Mouse (Mus musculus): ENCODE measurements around the gene Ankfy1. TPM values are rescaled to one million over a fixed set of nuclear protein-coding genes. Genes with fewer than 3 reads are reported as not detected.

The Ankfy1 gene
- polyA plus RNA-seq, 1 experiment from 2014 or later = 12.5 TPM

DNA sequence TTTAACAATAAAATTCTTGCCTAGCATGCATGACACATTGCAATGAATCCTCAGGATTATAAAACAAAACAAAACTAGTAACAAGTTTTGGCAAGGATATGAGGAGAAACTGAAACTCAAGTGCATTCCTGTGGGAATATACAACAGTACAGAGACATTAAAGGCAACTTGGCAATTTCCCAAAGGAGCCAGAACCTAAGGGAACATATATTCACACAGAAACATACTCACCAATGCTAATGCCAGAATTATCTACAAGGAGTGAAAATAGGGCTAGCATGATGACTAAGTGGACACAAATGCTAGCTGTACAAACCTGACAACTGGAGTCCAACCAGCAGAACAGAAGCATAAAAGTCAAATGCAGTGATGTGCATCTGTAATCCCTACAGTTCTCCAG is 102.2 kb downstream of the Ankfy1 start:
- no peak for DNase-seq (ENCODE audit: low spot score)

DNA sequence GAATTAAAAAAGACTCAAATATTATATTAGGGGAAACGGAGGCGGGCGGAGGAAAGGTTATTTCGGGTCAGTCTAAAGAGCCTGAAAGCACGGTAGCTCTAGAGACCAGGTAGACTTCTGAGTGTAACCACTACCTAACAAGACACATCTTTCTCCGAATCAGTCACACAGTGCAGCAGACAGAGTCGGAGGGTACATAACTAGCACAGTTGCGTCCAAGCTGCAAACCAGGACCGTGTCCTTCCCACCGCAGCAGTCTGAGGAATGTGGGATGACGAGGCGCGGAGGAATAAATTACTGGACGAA is 105.3 kb downstream of the Ankfy1 start:
- no peak for DNase-seq (ENCODE audit: low spot score)

DNA sequence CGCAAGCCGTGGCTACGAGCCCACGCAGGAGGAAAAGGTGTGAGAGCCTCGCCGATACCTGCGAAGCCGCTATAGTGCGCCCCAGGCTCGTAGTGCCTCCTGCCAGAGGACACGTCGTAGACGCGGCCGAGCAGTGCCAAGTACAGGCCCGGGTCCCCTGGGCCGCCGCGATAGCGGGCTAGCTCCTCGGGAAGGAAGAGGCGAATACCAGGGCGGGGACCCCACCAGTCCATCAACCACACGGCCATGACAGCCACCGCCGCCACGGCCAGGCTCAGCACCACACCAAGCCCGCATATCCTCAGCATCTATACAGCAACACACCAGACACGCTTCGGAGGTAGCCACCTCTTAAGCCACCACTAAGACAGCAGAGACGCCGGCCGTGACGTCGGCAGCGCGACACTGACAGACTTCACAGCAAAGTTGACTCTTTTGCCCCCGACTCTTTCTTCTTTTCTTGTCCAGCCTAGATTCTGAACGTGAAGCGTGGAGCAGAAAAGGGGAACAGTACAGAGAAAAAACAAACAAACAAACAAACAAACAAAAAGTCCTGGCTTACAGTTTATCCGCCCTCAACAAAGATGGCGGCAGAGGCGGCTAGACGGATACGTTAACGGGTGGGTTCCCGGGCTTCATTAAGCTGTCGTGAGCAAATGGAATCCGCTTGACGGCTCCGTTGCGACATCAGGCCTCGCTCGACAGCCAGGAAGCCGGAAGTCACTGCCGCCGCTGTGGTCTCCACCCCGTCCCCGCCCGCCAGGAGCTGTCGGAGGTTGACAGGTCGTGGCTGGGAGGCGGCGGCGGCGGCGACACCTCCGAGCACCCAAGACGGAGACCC is 105.9 kb downstream of the Ankfy1 start, which contains the start of the genes Cyb5d2 and Zzef1:
TSS of gene Cyb5d2 (minus strand) at position 688 of the 841 bp plus-strand sequence.
TSS of gene Zzef1 (plus strand) at position 772 of the 841 bp plus-strand sequence.
- peak; percentile 98 for DNase-seq (ENCODE audit: low spot score)

DNA sequence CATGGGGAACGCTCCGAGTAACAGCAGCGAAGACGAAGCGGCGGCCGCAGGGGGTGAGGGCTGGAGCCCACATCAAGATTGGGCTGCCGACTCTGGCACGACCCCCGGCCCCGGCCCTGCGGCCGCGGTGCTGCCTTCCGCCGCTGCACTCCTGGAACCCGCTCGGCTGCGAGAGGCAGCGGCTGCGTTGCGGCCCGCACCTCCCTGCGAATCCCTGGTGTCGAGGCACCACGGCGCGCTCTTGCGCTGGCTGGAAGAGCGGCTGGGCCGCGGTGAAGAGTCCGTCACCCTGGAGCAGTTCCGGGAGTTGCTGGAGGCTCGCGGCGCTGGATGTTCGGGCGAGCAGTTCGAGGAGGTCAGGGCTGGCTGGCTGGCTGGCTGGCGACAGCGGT is 106.5 kb downstream of the Ankfy1 start:
- DNase-seq (ENCODE audit: low spot score) = no peak

DNA sequence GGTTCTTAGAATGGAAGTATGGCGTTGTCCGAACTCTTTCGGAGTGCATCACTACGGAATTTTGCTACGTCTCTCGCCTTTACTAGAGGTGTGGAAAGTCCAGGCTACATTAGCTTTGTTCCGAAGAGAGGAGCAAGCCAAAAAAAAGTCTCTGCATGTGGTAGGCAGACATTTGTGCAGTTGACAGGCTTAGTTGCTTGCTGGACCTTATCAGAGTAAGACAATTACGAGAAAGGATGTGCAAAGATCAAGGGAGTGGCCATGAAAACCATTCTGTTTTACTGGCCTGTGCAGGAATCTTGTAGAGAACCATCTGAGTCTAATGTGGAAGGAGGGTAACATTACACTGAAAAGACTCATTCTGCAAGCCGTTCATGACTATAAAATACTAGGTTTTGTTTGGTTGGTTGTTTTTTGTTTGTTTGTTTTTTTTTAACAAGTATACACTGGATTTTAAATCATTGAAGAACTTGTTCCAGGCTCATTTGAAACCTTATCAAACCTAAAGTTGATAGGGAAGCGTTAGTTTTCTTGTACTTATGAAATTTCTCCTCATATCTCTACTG is 107.0 kb downstream of the Ankfy1 start:
- DNase-seq (ENCODE audit: low spot score) = no peak

DNA sequence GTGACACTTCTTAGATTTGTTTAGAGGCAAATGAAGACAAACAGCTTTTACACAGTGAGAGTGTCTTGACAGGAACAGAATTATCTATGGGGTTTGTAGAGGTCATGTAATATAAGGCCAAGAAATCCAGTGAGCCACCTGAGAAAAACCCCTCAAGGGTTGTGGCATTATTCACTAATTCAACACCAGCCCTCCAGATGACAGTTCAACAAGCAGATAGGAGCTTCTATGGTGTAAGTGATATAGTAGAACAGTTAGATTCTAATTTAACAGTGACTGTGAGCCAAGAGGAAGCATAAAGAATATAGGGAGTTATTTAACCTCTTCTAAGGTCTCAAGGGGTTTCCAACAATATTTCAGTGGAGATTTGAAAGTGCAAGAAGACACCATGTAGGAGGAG is 108.3 kb downstream of the Ankfy1 start:
- DNase-seq (ENCODE audit: low spot score) = no peak

DNA sequence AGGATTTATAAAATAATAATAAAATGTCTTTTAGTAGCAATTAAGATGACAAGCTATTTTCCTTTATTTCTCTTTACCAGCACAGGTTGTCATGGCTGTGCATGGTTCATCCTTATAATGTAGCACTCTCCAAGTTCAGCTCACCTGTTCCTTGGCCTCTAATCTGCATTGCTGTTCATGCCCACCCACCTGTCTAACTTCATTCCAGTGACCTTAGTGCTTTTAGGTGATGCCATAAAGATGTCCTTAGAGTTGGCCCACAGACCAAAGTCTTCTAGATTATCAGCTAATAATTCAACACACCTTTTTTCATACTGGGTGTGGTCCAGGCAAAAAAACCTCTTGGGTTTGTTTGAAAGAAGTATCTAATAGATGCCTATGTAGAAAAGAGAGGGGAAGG is 111.4 kb downstream of the Ankfy1 start:
- no peak for DNase-seq (ENCODE audit: low spot score)

DNA sequence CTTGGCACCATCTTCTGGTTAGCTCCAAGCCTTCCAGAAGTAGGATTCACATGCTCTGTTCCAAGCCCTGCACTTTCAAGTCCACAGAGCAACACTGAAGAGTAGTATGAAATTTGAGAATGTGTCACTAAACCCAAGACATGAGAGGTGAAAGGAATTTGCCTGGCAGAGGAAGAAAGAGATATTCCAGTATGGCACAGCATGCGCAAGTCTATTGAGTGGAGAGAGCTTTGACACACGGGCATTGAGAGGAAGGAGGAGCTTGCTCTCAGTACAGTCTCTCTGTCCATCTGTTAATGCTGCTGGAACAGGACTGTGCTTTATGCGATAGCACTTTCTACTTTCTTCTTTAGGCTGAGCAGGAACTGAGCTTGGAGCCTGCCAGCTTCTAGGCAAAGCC is 113.2 kb downstream of the Ankfy1 start:
- DNase-seq (ENCODE audit: low spot score) = no peak

DNA sequence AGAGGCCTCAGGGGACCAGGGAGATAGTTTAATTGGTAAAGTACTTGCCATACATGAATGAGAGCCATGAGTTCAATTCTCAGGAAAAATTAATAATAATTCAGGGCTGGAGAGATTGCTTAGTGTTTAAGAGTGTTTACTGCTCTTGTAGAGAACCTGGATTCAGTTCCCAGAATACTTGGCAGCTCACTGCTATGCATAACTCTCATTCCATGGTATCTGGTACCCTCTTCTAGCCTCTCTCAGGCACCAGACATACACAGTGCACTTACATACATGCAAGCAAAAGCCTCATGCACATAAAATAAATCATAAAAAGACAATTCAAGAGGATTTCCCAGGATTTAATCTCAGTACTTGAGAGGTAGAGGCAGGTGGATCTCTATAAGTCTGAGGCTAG is 114.8 kb downstream of the Ankfy1 start:
- no peak for DNase-seq (ENCODE audit: low spot score)

DNA sequence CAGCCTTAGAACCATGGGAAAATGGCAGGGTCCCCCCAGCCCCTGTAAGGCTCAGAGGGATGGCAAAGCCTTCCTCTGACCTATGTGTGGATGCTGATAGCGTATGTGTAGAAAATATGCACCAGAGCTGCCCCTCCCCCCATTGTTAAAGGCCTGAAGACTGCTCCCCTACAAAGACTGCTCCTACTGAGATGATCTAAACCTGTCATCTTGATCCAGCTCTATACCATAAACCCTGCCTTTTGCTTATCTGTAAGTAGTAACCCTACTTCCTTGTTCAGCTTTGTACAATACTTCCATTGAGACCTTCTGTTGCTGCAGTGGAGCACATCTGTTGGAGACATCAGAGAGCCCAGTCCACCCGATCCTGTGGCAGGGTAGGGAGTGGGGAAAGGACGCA is 115.4 kb downstream of the Ankfy1 start:
- DNase-seq (ENCODE audit: low spot score) = no peak

DNA sequence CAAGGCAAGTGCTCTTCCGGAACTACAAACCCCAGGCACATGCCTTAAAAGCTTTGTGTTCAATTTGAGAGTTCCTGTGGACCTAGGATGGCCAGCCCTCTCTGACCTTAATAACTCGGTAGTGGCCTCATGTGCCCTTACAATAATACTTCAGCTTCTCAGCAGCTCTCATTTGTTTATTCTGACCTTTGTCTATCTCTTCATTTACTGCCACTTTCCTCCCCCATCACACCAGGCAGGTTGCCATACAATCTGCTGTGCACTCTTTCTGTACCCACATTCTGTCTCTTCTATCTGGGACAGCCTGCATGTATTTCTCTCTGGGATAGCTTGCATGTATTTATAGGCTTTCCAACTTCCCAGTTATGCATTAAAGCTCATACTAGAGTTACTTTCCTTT is 116.8 kb downstream of the Ankfy1 start:
- DNase-seq (ENCODE audit: low spot score) = no peak

DNA sequence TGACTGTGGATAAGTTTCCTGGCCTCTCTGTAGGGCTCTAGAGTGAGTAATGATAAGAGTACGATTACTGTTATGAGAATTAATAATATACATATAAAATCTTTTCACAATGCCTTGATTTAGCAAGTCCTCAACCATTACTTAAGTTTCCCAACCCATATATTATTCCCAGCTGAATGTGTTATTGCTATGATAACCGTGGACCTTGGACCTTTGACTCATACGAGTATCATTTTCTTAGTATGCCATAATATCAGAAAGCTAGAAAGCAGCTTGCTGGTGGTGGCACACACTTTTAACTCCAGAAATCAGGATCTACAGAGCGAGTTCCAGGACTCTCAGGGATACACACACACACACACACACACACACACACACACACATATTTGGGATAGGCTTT is 118.2 kb downstream of the Ankfy1 start:
- DNase-seq (ENCODE audit: low spot score) = no peak

DNA sequence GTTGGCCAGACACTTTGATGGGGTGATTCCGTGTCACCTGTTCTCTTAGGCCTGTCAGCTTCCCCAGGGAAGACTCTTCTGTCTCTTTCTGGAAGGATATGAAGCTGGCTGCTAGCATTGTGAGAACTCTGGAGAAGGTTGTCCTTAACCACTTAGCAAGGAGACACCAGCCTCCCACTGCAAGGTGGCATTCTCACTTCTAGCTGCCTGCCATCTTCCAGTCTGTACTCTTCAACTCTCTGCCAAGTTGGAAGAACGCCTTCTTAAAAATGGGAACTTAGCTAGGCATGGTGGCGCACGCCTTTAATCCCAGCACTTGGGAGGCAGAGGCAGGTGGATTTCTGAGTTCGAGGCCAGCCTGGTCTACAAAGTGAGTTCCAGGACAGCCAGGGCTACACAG is 123.9 kb downstream of the Ankfy1 start:
- DNase-seq (ENCODE audit: low spot score) = no peak

DNA sequence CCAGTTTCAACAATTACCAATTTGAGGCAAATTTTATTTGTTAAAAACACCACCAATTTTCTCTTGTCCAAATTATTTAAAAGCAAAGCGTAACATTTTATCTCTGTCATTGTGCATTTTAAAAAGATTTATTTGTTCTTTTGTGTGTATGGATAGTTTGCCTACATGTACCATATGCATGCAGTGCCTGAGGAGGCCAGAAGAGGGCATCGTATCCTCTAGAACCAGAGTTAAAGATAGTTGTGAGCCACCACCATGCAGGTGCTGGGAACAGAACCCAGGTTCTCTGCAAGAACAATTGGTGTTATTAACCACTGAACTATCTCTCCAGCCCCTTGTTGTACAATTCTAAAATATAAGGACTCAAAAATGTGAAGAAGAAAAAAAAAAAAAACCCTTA is 124.4 kb downstream of the Ankfy1 start:
- no peak for DNase-seq (ENCODE audit: low spot score)

DNA sequence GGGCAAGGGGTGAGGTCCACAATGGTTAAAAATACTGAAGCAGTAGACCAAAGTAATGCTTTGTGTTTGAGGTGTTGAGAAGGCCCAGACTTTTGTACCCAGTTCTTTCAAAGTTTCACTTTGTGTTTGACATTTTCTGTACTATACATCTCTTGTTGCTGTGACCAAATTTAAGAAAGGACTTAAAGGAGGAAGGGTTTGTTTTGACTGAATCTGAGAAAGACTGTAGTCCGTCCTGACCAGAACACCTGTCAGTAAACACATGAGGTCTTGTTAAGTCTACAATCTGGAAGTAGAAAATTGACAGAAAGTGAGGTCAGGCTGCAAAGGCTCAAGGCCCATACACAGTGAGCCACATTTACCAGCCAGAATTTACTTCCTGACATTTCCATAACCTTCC is 127.1 kb downstream of the Ankfy1 start:
- DNase-seq (ENCODE audit: low spot score) = no peak

DNA sequence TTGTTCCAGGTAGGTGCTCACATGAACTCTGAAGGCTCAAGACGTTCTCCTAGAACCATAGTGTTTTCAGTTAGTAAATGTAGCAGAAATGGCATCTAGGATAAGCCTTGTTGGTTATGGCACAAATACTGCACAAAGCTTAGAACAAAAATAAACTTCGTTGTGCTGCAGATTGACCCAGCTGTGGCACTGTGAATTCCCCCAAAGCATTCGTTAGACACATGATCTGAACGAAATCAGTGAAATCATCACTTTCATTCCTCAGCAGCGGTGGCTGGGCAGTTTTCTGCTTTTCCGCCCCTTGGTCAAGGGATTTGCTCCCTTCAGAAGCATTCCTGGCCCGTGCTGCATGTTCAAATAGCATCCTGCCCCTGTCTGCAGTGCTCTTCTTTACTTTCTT is 128.3 kb downstream of the Ankfy1 start:
- DNase-seq (ENCODE audit: low spot score) = no peak

DNA sequence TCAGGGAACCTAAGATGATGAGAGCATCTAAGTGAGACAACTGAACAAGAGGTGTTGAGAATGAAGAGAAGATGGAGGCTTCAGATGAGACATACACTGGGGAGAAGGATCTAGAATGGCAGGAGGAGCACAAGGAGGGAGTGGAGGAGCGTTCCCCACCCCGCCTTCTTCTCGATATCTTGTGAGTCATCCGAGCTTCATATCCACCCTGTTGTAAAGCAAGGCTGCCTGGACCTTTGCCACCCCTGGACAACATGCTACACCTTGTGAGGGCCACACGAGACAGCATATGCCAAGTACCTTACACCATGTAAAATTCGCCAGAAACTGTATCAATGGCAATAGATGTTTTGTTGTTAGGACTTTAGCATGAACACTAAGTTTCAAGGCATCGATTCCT is 131.2 kb downstream of the Ankfy1 start:
- DNase-seq (ENCODE audit: low spot score) = no peak

Small RNA genes within 50 kb of the gene (microRNA-seq; reads per million reads assigned to microRNA genes)
- gene Gm25678 (ENCODE audit: borderline number of aligned reads) = not detected

Other genes with a start within 250 kb of the Ankfy1 start
- gene Mybbp1a, start 248.7 kb upstream of the Ankfy1 start, polyA plus RNA-seq (2015; fragmentation: Nextera tagmentation; extraction: Ambion mirVana) = 124 and 128 TPM in 2 replicates
- gene Spns2, start 200.1 kb upstream of the Ankfy1 start, polyA plus RNA-seq (2015; fragmentation: Nextera tagmentation; extraction: Ambion mirVana) = 1.4 and 1.5 TPM in 2 replicates
- 6.4 and 7.6 TPM in 2 replicates for gene Spns3, start 139.5 kb upstream of the Ankfy1 start, polyA plus RNA-seq (2015; fragmentation: Nextera tagmentation; extraction: Ambion mirVana)
- 64.1 and 66.6 TPM in 2 replicates for gene Ube2g1, start 82.7 kb upstream of the Ankfy1 start, polyA plus RNA-seq (2015; fragmentation: Nextera tagmentation; extraction: Ambion mirVana)
- 5.4 and 6.0 TPM in 2 replicates for gene Cyb5d2, start 106.1 kb downstream of the Ankfy1 start, polyA plus RNA-seq (2015; fragmentation: Nextera tagmentation; extraction: Ambion mirVana)
- gene Zzef1, start 106.2 kb downstream of the Ankfy1 start, polyA plus RNA-seq (2015; fragmentation: Nextera tagmentation; extraction: Ambion mirVana) = 10.4 and 14.9 TPM in 2 replicates